Mouse (Mus musculus): Measurements from ENCODE around the gene Map1lc3a. TPM values are rescaled to one million over a fixed set of nuclear protein-coding genes. Genes with fewer than 3 reads are reported as not detected.

Gene Map1lc3a
- polyA plus RNA-seq, 1 experiment, result 359 TPM

- no peak overlapping the region for H3K4me3 ChIP-seq (replicated peaks; ENCODE audit: extremely low read depth, low read depth, low read length)
- H3K4me1 ChIP-seq (ENCODE audit: control insufficient read depth, insufficient read depth, low read length), result peaks cover 2% of the 10 kb centered on the region; the same call in 1 of the 2 replicates
- DNase-seq, result no peak
- TF ChIP-seq POLR2A (IDR thresholded peaks at IDR 0.05; ENCODE audit: borderline replicate concordance, extremely low read depth, low read depth, low read length) (no peak), CTCF (IDR thresholded peaks at IDR 0.05; ENCODE audit: insufficient read depth, low read length) (no peak)
- WGBS, result 79% methylated on average over 4 of the region's 4 CpGs
Measured at GRCm38 (mm10) chr2:155283793-155284192, 7.7 kb downstream of the Map1lc3a start.

- no peak for DNase-seq
- H3K4me1 ChIP-seq (ENCODE audit: control insufficient read depth, insufficient read depth, low read length), result peaks cover 2% of the 10 kb centered on the region; the same call in 1 of the 2 replicates
- no peak for TF ChIP-seq POLR2A (IDR thresholded peaks at IDR 0.05; ENCODE audit: borderline replicate concordance, extremely low read depth, low read depth, low read length)
- TF ChIP-seq CTCF (IDR thresholded peaks at IDR 0.05; ENCODE audit: insufficient read depth, low read length), result no peak
- no peak overlapping the region for H3K4me3 ChIP-seq (replicated peaks; ENCODE audit: extremely low read depth, low read depth, low read length)
- WGBS, result 40% methylated on average over 7 of the region's 7 CpGs
Measured at GRCm38 (mm10) chr2:155284647-155285046, 8.6 kb downstream of the Map1lc3a start.

GRCm38 (mm10) chr2:155285744-155286143 is 9.6 kb downstream of the Map1lc3a start:
- Histone ChIP-seq H3K4me1 (ENCODE audit: control insufficient read depth, insufficient read depth, low read length) (peaks cover 2% of the 10 kb centered on the region; the same call in 1 of the 2 replicates), H3K4me3 (replicated peaks; ENCODE audit: extremely low read depth, low read depth, low read length) (no peak overlapping the region)
- WGBS, result 75% methylated on average over 6 of the region's 6 CpGs
- no peak for DNase-seq
- no peak for TF ChIP-seq CTCF (IDR thresholded peaks at IDR 0.05; ENCODE audit: insufficient read depth, low read length)
- no peak for TF ChIP-seq POLR2A (IDR thresholded peaks at IDR 0.05; ENCODE audit: borderline replicate concordance, extremely low read depth, low read depth, low read length)

DNA sequence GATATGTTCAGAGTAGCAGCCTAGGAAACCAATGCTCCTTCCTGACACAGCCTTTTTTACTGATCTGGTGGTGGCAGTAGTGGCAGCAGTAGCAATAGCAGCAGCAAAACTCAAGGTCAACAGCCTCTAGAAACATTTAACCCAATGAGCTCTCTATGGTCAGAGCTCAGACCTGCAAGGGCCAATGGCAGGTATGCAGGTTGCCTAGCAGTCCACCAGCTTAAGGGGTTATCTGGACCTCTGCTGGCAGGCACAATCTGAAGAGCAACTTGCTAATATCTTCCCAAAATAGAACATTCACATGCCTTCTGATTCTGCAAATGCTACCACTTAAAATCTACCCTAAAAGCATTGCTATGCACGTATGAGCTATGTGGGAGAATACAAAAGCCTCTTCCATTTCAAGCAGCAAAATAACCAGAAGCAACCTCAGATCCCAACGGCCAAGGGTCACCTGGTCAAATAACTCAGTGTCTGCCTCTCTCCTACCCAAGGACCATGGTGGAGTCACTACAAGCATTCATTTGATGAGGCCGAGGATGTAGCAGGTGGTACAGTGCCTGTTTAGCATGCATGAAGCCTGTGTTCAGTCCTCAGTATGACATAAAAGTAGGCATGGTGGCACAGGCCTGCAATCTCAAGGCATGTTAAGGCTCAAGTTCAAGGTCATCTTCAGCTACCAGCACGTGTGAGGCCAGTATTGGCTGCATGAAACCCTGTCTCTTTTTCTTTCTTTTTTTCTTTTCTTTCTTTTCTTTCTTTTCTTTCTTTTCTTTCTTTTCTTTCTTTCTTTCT is 11.6 kb downstream of the Map1lc3a start:
- H3K4me3 ChIP-seq (replicated peaks; ENCODE audit: extremely low read depth, low read depth, low read length), result no peak overlapping the region
- 84% methylated on average over 4 of the region's 4 CpGs for WGBS
- no peak for DNase-seq
- H3K4me1 ChIP-seq (ENCODE audit: control insufficient read depth, insufficient read depth, low read length), result peaks cover 2% of the 10 kb centered on the region; the same call in 1 of the 2 replicates
- TF ChIP-seq CTCF (IDR thresholded peaks at IDR 0.05; ENCODE audit: insufficient read depth, low read length) (no peak), POLR2A (IDR thresholded peaks at IDR 0.05; ENCODE audit: borderline replicate concordance, extremely low read depth, low read depth, low read length) (no peak)

DNA sequence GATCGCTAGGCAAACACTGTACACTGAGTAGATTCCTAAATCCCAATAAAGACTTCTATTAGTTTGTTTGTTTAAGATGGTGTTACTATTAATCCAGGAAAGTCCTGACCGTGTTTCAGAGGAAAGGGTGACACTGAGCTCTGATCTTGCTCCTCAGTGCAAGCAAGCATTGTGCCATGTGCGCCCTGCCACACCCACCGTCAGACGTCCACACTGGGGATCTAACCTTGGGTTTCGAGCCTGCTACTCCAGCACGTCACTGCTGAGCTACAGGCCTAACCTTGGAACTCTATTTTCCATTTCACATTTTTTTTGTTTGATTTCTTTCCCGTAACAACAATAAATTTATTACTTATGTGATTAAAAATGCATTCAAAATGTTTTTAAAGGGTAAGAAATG is 14.0 kb downstream of the Map1lc3a start:
- TF ChIP-seq CTCF (IDR thresholded peaks at IDR 0.05; ENCODE audit: insufficient read depth, low read length) (no peak), POLR2A (IDR thresholded peaks at IDR 0.05; ENCODE audit: borderline replicate concordance, extremely low read depth, low read depth, low read length) (no peak)
- no peak overlapping the region for H3K4me3 ChIP-seq (replicated peaks; ENCODE audit: extremely low read depth, low read depth, low read length)
- 81% methylated on average over 8 of the region's 8 CpGs for WGBS
- no peak for DNase-seq
- no peaks in the 10 kb centered on the region; the same call in 1 of the 2 replicates for H3K4me1 ChIP-seq (ENCODE audit: control insufficient read depth, insufficient read depth, low read length)

GRCm38 (mm10) chr2:155293382-155293781 is 17.3 kb downstream of the Map1lc3a start:
- peaks cover 4% of the 10 kb centered on the region; the same call in 1 of the 2 replicates for H3K4me1 ChIP-seq (ENCODE audit: control insufficient read depth, insufficient read depth, low read length)
- no peak overlapping the region for H3K4me3 ChIP-seq (replicated peaks; ENCODE audit: extremely low read depth, low read depth, low read length)
- DNase-seq, result no peak
- whole genome bisulfite sequencing, result 66% methylated on average over 2 of the region's 2 CpGs
- no peak for TF ChIP-seq POLR2A (IDR thresholded peaks at IDR 0.05; ENCODE audit: borderline replicate concordance, extremely low read depth, low read depth, low read length)
- no peak for TF ChIP-seq CTCF (IDR thresholded peaks at IDR 0.05; ENCODE audit: insufficient read depth, low read length)

- no peak for DNase-seq
- H3K4me1 ChIP-seq (ENCODE audit: control insufficient read depth, insufficient read depth, low read length), result peaks cover 7% of the 10 kb centered on the region
- 82% methylated on average over 4 of the region's 4 CpGs for WGBS
- no peak for TF ChIP-seq CTCF (IDR thresholded peaks at IDR 0.05; ENCODE audit: insufficient read depth, low read length)
- no peak for TF ChIP-seq POLR2A (IDR thresholded peaks at IDR 0.05; ENCODE audit: borderline replicate concordance, extremely low read depth, low read depth, low read length)
- no peak overlapping the region for H3K4me3 ChIP-seq (replicated peaks; ENCODE audit: extremely low read depth, low read depth, low read length)
Measured at GRCm38 (mm10) chr2:155293946-155294345, 17.8 kb downstream of the Map1lc3a start.

DNA sequence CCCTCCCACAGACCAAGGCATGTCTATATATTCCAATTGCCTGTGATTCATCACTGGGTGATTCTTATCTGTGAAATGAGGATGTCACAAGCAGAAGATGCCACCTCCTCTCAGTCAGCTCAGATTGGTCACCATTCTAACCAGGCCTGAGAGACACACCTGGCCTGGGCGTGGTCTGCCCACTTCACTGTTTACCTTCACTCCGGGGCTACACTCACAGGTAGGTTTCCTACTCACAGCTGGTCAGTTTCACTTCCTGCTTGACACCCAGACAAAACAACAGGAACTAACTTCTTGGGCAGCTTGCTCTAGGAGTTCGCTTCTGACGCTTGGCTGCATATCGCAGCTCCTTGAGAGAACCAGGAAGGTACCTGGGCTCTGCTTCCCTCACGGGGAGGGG is 19.4 kb downstream of the Map1lc3a start:
- Histone ChIP-seq H3K4me1 (ENCODE audit: control insufficient read depth, insufficient read depth, low read length) (peaks cover 9% of the 10 kb centered on the region), H3K4me3 (replicated peaks; ENCODE audit: extremely low read depth, low read depth, low read length) (no peak overlapping the region)
- no peak for DNase-seq
- TF ChIP-seq CTCF (IDR thresholded peaks at IDR 0.05; ENCODE audit: insufficient read depth, low read length), result no peak
- no peak for TF ChIP-seq POLR2A (IDR thresholded peaks at IDR 0.05; ENCODE audit: borderline replicate concordance, extremely low read depth, low read depth, low read length)
- WGBS, result 63% methylated on average over 6 of the region's 6 CpGs

DNA sequence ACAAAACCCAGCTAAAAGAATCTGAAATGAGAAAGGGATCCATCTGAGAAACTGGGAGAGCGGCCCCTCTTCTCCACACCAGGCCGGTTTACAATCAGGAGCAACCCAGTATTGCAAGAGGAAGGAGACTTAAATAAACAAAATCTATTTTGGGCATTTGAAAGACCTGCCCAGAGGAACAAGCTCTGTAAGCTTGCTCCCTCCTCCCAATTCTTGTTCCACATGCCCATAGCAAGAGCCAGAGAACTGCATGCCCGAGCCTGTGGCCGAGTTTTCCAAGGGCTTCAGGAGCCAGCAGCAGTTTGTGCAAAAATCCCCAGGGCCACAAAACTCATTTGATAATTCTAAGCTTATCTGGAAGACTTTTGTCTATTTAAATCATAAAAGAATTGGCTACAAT is 23.5 kb downstream of the Map1lc3a start:
- Histone ChIP-seq H3K4me1 (ENCODE audit: control insufficient read depth, insufficient read depth, low read length) (peaks cover 12% of the 10 kb centered on the region), H3K4me3 (replicated peaks; ENCODE audit: extremely low read depth, low read depth, low read length) (no peak overlapping the region)
- TF ChIP-seq CTCF (IDR thresholded peaks at IDR 0.05; ENCODE audit: insufficient read depth, low read length) (no peak), POLR2A (IDR thresholded peaks at IDR 0.05; ENCODE audit: borderline replicate concordance, extremely low read depth, low read depth, low read length) (peak; percentile 25; the same call in 1 of the 2 replicates)
- 22% methylated on average over 4 of the region's 4 CpGs for WGBS
- DNase-seq, result no peak

All from lung, adult 2 months (tissue).